Mouse (Mus musculus): ENCODE data around the gene Gm42421. TPM values are rescaled to one million over a fixed set of nuclear protein-coding genes. Genes with fewer than 3 reads are reported as not detected.

Gm42421 gene
- total RNA-seq (2023), result 3.1 TPM

DNA sequence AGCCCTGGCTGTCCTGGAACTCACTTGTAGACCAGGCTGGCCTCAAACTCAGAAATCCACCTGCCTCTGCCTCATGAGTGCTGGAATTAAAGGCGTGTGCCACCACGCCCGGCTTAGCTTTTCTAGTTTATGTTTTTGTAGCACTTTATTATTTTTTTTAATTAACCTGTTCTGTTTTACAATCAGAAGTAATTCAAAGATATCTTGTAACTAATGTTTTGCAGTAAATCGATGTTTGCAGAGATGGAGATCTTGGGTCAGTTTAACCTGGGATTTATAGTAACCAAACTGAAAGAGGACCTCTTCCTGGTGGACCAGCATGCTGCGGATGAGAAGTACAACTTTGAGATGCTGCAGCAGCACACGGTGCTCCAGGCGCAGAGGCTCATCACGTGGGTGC is at the start of gene Gm42421:
Gene Gm42421 (plus strand): TSS at position 301 of the 400 bp plus-strand sequence.

DNA sequence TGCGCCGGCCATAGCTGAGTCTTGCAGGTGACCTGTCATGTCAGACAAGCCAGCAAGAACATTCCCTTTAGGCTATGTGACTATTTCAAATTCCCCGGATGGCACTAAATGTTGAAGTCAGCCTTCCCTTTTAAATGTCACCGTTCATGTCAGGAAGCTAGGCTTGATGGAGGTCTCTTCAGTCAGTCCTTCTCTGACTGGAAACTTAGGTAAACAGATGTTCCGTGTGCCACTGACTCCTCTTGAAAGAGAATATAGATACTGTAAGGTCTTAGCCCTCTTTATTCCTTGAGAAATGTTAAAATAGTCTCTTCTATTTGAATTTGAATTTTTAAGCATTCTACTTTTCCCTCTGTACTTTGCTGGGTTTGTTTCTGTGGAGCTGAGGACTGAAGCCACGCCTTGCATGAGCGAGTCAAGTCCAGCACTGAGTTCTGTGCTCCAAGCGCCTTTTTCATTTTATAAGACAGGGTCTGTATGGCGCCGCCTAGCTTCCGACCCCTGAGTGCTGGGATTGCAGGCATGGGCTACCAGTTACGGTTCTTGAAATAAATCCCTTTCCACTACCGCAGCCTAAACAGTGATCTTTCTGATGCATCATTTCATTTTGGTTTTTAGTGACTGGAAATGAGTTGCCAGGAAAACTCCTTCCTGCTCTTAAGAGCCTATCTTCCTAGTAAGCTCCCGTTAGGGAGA is 30.2 kb upstream of the Gm42421 start, which contains the start of gene Ankrd61:
Gene Ankrd61 (minus strand): TSS at position 51 of the 696 bp plus-strand sequence.

GRCm38 (mm10) chr5:143909417-143910400 is 18.3 kb upstream of the Gm42421 start, which contains the start of the genes Aimp2 and Pms2:
Aimp2 (minus strand) TSS chr5:143909847.
Pms2 (plus strand) TSS chr5:143909964.

DNA sequence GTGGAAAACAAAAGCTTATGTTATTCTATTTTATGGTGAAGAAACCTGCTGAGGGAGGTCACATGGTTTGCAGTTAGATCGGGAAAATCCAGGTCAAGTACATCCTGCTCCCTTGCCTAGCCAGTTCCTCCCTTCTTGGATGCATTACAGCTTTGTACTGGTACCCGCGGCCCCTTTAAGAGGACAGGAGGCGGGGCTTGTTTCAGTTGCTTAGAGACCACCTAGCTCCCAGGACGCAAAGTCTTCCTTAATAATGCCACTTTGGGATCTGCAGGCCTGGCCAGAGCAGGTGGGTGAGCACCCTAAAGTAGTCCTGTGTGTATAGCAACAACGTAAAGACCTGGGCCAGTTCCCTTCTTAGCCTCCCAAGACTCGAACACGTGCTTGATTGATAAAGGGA is 4.9 kb downstream of the Gm42421 start, which contains the start of gene Rsph10b:
Gene Rsph10b (plus strand): TSS at position 205 of the 400 bp plus-strand sequence.

Other genes starting within 250 kb of the Gm42421 start
- 38.0 TPM for gene Usp42, start 195.9 kb upstream of the Gm42421 start, total RNA-seq (2023)
- gene Eif2ak1, start 110.4 kb upstream of the Gm42421 start, total RNA-seq (2023), result 41.9 TPM
- 0.32 TPM for gene Ankrd61, start 30.5 kb upstream of the Gm42421 start, total RNA-seq (2023)
- 20.6 TPM for gene Aimp2, start 18.3 kb upstream of the Gm42421 start, total RNA-seq (2023)
- 36.9 TPM for gene Pms2, start 18.2 kb upstream of the Gm42421 start, total RNA-seq (2023)
- gene Rsph10b, start 4.9 kb downstream of the Gm42421 start, total RNA-seq (2023), result 0.38 TPM
- gene Ccz1, start 86.7 kb downstream of the Gm42421 start, total RNA-seq (2023), result 80.4 TPM
- not detected for gene Ocm, start 98.5 kb downstream of the Gm42421 start, total RNA-seq (2023)
- gene Lmtk2, start 172.3 kb downstream of the Gm42421 start, total RNA-seq (2023), result 35.8 TPM